Mouse (Mus musculus): ENCODE results near the gene Sdhb. TPM values are rescaled to one million over a fixed set of nuclear protein-coding genes. Genes with fewer than 3 reads are reported as not detected.

Gene Sdhb
- total RNA-seq, 2 experiments from 2014 or later: 171 to 200 TPM

GRCm38 (mm10) chr4:140947487-140948440 lies 13.2 kb upstream of the Sdhb start:
- intact Hi-C loops (cut with DNase I): no loop called here
- no peak for DNase-seq (ENCODE audit: low spot score in 2 of 2)

- intact Hi-C loops (cut with DNase I): no loop called here
- DNase-seq (ENCODE audit: low spot score in 2 of 2): no peak
These were observed 12.5 kb upstream of the Sdhb start for GRCm38 (mm10) chr4:140948481-140948880.

GRCm38 (mm10) chr4:140949052-140949451 lies 12.0 kb upstream of the Sdhb start:
- intact Hi-C loops (cut with DNase I): no loop called here
- no peak for DNase-seq (ENCODE audit: low spot score in 2 of 2)

- DNase-seq (ENCODE audit: low spot score in 2 of 2): no peak
- intact Hi-C loops (cut with DNase I): no loop called here
These were observed 11.4 kb upstream of the Sdhb start for GRCm38 (mm10) chr4:140949616-140950015.

- DNase-seq (ENCODE audit: low spot score in 2 of 2): no peak
- intact Hi-C loops (cut with DNase I): no loop called here
These were observed 10.4 kb upstream of the Sdhb start for GRCm38 (mm10) chr4:140950574-140950973.

- no peak for DNase-seq (ENCODE audit: low spot score in 2 of 2)
- intact Hi-C loops (cut with DNase I): no loop called here
These were observed 9.0 kb upstream of the Sdhb start for GRCm38 (mm10) chr4:140951861-140952641.

GRCm38 (mm10) chr4:140957131-140957702 lies 3.8 kb upstream of the Sdhb start:
- DNase-seq (ENCODE audit: low spot score in 2 of 2): peak in 1 of 2 experiments; percentile 48

GRCm38 (mm10) chr4:140957725-140958124 lies 3.3 kb upstream of the Sdhb start:
- DNase-seq (ENCODE audit: low spot score in 2 of 2): peak; percentile 72 to 76
- intact Hi-C loops (cut with DNase I): loop anchor here (2.0 to 5.0 kb wide), 4 partner anchors 51 to 245 kb away; partner anchors contain the start of gene Padi2

More at GRCm38 (mm10) chr4:140957131-140957702, 3.8 kb upstream of the Sdhb start:
- intact Hi-C loops (cut with DNase I): loop anchor here (2.0 to 5.0 kb wide), 4 partner anchors 50 to 245 kb away; partner anchors contain the start of gene Padi2

- intact Hi-C loops (cut with DNase I): loop anchor here (5.0 kb wide), 3 partner anchors 136 to 246 kb away; no protein-coding TSS in a partner anchor
- DNase-seq (ENCODE audit: low spot score in 2 of 2): no peak
These were observed 2.7 kb upstream of the Sdhb start for GRCm38 (mm10) chr4:140958319-140958718.

- no peak for DNase-seq (ENCODE audit: low spot score in 2 of 2)
- intact Hi-C loops (cut with DNase I): loop anchor here (5.0 kb wide), 3 partner anchors 137 to 247 kb away; no protein-coding TSS in a partner anchor
These were observed 1.8 kb upstream of the Sdhb start for GRCm38 (mm10) chr4:140959128-140959679.

- DNase-seq (ENCODE audit: low spot score in 2 of 2): no peak
- intact Hi-C loops (cut with DNase I): loop anchor here (5.0 kb wide), 3 partner anchors 138 to 248 kb away; no protein-coding TSS in a partner anchor
These were observed 1.1 kb upstream of the Sdhb start for GRCm38 (mm10) chr4:140959715-140960479.

- intact Hi-C loops (cut with DNase I): no loop called here
- DNase-seq (ENCODE audit: low spot score in 2 of 2): no peak
These were observed 634 bp downstream of the Sdhb start for GRCm38 (mm10) chr4:140961467-140962206.

- no peak for DNase-seq (ENCODE audit: low spot score in 2 of 2)
- intact Hi-C loops (cut with DNase I): no loop called here
These were observed 1.4 kb downstream of the Sdhb start for GRCm38 (mm10) chr4:140962207-140962909.

GRCm38 (mm10) chr4:140962950-140963349 lies 1.9 kb downstream of the Sdhb start:
- no peak for DNase-seq (ENCODE audit: low spot score in 2 of 2)
- intact Hi-C loops (cut with DNase I): no loop called here

GRCm38 (mm10) chr4:140963941-140964597 lies 3.1 kb downstream of the Sdhb start:
- peak in 1 of 2 experiments; percentile 51 for DNase-seq (ENCODE audit: low spot score in 2 of 2)
- intact Hi-C loops (cut with DNase I): loop anchor here (2.0 kb wide), 1 partner anchor 67 kb away; no protein-coding TSS in a partner anchor

GRCm38 (mm10) chr4:140964620-140965019 lies 3.6 kb downstream of the Sdhb start:
- peak; percentile 59 to 73 for DNase-seq (ENCODE audit: low spot score in 2 of 2)
- intact Hi-C loops (cut with DNase I): loop anchor here (2.0 kb wide), 1 partner anchor 66 kb away; no protein-coding TSS in a partner anchor
